Mouse (Mus musculus) kidney, adult 11 months (tissue): ENCODE data around the gene Gsta4.
"Not testable (repeated sequence)": the region's sequence is repeated elsewhere in the genome, so short reads cannot be mapped to it uniquely, and the experiment has no call there.

Source experiments
- DNase-seq: peaks from one replicate; pipeline ENCODE4 v3.0.0; 2022

Gene Gsta4

DNA sequence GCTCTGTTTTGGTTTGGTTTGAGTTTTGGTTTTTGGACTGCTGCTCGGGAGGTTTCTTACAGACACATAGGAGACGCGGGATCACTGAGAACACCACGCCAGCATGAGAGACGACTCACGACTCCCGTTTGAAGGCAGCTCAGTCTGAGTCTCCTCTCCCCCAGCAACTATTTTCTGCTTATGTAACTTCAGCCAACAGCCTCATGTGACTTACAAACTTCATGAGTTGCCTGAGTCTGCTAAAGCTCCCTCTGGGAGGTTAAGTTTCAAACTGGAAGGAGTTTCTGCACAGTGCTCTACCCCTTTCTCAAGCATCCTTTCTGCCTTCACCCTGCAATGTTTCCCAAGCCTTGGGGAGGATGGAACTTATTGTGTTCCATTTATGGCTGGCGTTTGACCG is 3.1 kb downstream of the Gsta4 start:
- no peak for DNase-seq

DNA sequence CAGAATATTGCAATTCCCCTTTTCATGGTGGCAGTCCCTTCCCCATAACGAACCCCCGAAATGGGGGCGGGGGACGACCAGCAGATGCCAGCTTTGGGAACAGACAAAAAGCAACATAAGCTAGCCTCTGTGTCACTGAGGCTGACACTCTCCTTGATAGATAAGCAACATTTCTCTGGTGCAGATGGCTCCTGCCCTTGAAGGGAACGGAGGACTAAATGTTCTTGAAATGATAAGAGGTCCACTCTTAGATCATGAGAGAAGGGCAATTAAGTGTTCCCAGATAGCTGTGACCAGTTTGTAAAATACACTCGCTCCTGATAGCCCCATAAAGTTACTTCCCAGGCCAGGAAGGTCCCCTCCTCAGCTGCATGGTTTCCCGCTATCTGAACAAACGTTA is 6.3 kb downstream of the Gsta4 start:
- DNase-seq: no peak

DNA sequence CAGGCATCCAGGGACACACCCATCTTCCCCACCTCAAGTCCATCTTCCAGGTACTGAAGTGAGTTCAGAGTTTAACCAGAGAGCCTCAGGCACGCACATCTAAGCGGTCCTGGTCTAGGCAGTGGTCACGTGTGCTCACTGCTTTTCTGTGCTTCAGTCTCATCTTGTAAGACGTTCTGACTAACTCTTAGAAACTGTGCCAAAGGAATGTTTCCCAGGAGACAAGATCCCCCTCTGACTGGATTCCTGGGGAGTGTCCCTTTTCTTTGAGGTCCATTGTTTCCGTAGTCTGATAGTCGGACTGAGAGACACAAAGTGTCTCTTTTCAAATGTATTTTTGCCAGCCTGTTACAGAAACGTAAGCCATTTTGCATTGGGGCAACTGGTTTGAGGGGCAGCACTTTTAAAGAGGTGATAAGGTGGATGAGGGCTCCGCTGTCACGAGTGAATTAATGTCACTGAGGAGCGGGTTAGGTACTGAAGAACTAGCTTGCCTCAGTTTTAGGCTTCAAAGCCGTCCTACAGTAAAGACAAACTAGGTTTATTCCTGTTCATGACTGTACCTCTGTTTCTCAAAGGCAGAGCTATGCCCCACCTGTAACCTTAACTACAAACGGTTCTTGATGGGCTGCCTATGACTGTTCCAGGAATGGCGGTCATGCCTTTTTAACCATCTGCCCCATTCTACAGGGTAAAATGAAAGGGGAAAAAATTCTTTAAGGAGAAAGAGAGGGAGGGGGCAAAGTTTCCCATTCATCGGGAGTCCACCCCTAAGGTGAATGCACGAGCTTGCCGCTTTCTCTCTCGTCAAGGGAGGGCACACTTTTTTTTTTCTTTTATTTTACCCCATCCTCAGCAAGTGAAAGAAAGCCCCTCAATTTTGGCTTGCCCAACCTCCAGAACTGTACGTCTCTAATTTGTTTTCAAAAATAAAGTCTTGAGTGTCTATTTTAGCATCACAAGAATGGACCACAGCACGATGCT is 8.4 kb downstream of the Gsta4 start:
- DNase-seq: no peak

DNA sequence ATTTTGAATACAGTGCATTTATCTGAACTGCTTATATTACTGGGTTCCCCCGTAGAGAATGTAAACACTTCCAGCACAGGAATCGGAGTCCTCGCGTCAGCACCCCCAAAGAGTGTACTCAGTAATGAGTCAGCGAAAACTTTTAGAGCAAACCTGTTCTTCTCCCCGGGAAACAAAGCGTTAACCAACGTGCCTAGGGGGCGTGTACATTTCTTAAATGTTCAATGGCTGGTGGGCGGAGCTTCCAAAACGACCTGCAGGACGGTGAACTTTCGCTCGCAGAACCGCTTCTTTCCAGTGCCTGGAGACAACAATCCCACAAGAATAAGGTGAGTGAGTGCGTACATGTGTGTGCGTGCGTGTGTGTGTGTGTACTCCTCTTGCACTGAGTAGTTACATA is 9.2 kb downstream of the Gsta4 start:
- peak; percentile 78 for DNase-seq

DNA sequence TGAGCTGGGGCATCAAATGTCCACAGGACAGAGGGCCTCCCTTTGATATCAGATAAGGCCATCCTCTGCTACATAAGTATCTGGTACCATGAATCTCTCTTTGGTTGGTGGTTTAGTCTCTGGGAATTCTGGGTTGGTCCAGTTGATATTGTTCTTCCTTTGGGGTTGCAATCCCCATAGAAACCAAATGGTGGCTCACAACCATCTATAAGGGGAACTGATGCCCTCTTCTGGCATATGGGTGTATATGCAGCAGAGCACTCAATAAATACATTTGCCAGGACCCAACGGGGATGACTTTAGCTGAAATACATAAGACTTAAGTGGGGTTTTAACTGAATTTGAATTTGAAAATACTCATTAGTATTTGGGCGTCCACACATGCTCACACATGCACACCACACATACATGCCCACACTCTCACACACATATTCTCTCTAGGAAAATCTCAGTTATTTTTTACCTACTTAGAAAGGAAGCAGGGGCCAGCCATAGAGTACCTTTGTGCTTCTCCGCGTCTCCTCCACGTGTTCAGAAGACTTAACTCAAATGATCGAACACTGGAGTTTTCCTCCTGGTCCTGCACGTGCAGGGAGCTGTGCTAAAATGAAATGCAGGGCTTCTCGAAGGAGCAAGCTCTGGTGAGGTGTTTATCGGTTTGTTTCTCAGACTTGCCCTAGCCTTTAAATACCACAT is 11.5 kb downstream of the Gsta4 start:
- peak; percentile 49 for DNase-seq

DNA sequence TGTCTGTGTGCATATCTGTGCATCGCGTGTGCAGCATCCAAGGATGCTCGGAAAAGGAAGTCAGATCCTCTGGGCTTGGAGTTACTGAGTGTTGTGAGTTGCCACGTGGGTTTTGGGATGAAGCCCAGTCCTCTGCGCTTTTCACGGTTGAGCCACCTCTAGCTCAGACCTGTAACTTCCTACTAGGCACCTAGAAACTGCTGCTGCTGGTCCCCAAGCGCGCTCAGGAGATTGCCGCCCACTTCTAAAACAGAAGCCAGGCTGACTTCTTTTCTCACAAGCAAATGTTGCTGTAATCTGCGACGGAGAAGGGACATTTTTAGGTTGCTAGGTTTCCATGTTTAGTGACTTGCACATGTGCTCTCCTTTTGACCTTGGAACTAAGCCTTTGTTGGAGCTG is 12.5 kb downstream of the Gsta4 start:
- DNase-seq: no peak

DNA sequence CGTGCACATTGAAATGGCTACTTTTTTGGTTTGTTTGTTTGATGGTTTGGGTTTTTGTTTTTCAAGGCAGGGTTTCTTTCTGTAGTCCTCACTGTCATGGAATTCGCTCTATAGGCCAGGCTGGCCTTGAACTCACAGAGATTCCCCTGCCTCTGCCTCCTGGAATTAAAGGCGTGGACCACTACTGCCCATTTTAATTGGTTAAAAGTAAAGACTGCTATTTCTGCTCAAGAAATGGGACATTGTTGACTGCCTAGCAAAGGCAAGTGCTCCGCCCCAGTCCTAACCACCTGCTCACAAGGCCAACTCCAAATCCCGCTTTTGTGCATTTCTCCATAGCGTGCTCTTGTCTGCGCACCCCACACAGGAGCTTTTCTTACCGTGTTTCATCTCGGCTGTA is 15.2 kb downstream of the Gsta4 start:
- DNase-seq: no peak

DNA sequence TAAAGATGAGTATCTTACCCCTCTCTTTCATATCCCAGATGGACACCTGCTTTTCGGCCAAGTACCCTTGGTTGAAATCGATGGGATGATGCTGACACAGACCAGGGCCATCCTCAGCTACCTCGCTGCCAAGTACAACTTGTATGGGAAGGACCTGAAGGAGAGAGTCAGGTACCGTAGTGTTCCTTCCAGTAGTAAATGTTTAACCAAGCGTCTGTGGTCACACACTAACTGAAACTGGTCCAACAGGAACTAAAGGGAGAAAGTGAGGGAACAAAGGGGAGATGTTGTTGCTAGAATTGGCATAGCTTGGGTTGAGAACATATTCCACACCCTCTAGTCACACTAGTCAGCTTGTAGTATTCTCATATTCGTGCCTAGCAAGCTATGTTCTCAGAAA is 21.6 kb downstream of the Gsta4 start:
- peak; percentile 46 for DNase-seq

DNA sequence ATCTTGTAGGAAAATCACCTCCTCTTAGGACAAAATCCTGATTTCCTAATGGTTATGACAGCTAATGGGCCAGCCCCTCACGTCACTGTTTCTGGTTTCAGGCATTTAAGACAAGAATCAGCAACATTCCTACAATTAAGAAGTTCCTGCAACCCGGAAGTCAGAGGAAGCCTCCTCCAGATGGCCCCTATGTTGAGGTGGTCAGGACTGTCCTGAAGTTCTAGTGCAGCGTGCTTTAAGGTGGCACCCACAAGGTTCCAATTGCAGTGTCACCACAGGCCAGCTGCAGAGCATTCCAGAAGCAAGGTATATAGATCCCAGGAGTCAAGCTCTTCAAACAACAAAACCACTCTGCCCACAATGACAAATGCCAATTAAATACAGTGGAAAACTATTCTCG is 26.4 kb downstream of the Gsta4 start:
- DNase-seq: no peak

DNA sequence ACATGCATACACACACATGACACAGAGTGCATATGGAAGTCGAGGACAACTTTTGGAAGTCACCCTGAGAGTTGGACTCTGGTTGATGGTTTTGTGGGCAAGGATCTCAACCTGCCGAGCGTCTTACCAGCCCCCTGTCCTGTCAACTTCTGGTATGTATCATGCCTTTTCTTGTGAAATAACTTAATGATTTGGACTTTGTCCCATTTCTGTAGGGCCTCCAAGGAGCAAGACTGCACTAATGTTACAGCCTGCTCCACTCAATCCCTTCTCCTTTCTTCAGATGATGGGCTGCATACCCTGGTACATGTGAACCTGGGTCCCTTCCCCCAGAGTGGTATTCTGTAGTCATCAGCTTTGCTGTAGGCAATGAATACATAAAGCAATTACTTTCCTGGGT is 27.5 kb downstream of the Gsta4 start:
- no peak for DNase-seq

DNA sequence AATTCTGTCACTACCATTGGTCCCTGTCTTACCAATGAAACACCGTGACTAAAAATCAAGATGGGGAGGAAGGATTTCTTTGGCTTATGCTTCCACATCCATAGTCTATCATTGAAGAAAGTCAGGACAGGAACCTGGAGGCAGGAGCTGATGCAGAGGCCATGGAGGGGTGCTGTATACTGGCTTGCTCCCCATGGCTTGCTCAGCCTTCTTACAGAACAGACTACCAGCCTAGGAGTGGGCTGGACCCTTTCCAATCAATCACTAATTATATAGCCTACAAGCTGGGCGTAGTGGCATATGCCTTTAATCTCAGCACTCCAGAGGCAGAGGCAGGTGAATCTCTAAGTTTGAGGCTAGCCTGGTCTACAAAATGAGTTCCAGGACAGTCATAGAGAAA is 28.2 kb downstream of the Gsta4 start:
- no peak for DNase-seq

DNA sequence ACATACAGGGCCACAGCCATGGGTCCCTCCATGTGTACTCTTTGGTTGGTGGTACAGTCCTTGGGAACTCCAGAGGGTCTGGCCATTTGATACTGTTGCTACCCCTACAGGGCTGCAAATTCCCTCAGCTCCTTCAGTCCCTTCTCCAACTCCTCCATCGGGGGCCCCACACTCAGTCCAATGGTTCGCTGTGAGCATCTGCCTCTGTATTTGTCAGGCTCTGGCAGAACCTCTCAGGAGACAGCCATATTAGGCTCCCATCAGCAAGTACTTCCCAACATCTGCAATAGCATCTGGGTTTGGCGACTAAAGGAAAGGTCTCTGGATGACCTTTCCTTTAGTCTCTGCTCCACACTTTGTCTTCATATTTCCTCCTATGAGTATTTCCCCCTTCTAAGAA is 28.9 kb downstream of the Gsta4 start:
- no peak for DNase-seq

DNA sequence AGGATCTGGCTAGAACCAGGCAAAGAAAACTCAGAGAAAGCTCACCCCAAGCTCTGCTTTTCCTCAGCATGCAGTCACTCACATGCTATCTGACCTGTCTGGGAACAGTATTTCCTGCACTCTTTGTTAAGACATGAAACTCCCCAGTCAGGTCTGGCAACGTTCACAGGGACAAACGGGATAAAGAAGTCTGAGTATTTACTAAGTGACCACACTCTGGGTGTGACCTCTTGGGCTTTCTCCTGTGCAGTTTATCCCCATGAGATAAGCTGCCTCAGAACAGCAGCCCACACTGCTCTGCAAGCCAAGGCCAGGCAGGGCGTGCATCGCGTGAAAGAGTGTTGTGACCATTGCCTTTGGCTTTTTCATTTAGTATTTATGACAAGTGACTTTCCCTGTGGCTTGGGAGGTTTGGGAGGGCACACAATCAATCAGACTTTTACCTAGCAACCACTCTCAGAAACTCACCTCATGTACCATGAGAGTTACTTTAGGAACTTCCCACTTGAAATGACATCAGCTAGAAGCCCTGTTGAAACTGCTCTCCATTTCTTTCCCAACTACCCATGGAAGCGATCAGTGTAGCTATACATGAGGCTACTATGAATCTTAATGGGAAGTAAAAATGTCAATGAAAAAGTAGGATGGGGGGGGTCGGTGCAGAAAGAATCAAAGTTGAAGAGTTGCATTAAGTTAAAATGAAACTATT is 29.9 kb downstream of the Gsta4 start:
- DNase-seq: no peak

DNA sequence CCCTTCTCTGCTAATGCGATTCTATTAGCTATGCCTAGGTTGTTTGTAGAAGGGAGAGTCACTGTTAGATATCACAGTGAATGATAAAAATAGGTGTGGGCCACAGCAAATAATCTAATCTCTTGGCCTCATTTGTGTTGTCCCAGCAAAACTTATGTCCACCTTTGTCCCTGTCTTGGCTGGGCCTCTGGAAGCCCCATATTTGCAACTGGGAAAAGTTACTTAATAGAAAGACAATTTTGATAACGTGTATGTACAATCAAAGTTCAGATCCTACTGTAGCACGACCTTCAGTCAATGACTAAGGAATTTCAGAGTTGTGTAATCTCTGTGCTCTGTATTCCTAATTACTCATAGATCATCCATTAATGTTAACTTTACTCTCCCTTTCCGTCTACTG is 34.5 kb downstream of the Gsta4 start:
- DNase-seq: no peak

DNA sequence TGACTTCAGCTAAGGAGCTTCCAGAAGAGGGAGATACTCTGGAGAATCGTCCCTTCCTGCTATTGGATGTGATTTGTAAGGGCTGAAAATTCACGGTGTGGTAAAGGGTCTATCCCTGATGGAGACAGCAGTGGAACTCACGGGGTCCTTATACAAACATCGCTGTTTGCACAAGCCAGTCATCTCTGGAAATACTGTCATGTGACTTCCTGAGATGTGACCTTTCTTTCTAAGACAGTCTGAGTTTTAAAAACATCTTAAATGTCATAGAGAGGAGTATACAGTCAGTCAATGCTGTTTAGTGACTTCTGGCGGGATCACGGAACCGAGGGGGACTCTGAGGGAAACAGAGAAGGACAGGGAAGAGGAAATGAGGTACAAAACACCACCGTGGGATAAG is 40.0 kb downstream of the Gsta4 start:
- no peak for DNase-seq

DNA sequence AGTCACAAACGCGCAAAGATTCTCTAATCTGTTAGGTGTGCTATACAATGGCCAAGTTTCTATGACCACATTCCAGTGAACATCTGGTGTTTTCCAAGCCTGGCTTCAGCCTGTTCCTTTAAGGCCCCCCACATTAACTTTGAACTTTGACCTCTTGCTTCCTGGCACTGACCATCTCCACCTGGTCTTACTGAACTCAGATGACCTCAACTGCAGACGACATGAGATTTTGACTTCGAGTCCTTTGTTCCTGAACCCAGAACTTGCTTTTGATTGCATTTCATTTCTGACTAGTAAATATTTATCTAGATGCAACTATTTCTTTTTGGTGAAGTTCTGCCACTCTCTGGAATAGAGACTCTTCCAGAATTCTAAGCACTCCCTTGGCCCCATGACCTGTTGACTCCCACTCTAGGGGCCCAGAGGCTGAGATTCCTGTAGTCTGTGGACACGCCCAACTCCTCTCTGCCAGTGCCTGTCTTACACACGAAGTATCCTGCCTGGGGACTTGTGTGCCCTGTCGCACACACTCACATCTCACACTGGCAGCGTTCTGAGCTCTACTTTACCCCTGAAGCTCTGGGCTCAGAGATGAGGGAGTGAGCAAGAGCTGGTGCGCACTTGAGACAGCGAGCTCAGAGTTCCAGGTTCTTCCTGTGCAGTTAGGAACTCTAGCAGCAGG is 40.8 kb downstream of the Gsta4 start:
- DNase-seq: peak; percentile 53

DNA sequence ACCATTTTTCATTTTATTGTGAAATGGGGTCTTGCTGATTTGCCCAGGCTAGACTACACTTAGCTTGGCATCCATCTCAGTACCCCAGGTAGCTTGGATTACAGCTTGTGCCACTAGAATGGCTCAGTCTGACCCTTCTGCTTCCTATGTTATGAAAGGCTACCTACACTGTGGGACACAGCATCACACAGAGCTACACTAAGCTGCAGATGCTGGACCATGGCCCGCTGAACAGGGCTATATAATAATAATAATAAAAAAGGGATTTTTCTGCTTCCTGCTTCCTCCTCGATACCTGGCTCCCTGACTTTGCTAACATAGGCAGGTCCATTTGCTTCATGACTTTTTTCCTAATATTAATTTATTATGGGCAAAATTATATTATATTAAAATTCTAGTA is 41.8 kb downstream of the Gsta4 start:
- no peak for DNase-seq

DNA sequence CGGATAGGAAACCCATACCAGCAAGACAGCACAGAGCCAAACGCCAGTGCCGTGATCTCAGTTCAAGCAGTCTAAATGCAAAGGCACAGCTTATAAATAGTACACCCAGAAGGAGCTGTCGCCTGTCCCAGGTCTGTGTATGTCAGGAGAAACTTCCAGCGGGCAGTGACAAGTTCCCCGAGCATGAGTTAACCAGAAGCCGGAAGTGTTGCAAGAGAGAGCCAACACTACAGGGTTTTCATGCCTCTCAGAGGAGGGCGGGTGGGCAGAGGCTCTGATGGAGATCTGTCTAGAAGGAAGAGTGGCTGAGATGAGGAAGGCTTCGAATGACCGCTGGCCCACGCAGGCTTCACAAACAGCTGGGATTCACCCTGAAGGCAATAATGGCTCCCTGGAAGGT is 42.7 kb downstream of the Gsta4 start:
- no peak for DNase-seq

DNA sequence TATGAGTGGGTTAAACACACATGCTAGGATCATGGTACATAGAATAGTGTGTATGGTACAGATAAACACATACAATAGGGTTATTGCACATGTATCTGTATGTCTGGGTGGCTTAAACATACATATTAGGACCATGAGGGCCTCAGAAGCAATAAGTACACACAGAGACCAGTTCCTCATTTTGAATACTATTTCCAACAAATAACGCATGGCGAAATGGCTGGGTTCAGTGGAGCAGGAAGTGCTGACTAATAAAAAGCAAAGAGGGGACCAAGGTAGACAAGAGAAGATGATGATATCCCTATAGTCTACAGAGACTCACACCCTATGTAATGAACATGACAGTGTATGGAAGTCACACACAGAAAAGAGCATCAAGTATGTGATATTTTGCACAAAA is 45.5 kb downstream of the Gsta4 start:
- no peak for DNase-seq

DNA sequence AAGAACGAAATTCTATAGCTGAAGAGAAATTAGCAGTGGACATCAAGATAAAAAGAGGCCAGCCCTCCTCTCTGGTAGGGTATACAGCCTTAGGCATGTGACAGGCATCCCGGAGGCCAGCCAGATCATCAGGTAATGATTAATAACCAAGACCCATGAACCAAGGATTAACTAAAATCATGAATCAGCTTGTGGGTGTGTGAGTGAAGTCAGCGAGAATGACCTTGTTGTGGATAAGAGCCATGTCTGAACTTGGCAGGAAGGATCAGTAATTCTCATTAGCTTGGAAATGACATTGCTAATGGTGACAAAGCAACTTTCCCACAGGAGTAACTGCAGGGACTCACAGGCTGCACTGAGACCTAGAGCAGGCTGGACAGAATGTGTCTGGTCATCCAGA is 47.1 kb downstream of the Gsta4 start:
- peak; percentile 80 for DNase-seq

DNA sequence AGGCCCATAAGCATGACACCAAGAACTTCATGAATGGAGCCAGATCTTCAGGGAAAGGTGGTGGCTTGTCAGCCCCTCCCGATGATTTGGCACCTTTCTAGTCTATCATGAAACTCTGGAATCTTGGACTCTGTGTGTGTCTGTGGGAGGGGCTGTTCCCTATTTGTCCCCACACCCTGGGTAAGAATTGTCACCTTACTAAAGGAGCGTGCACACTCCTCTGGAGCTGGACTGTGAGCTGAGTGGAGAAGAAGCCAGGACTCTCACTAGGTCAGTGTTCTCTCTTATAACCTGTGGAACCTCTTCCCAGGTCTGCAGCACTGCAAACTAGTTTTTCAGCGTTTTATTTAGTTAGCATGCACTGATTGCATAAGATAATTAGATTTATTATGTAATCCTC is 47.9 kb downstream of the Gsta4 start, which contains the start of gene Gsta1:
Gsta1 (plus strand) TSS at position 196 of the 400 bp plus-strand sequence.
- not testable (repeated sequence) for DNase-seq

DNA sequence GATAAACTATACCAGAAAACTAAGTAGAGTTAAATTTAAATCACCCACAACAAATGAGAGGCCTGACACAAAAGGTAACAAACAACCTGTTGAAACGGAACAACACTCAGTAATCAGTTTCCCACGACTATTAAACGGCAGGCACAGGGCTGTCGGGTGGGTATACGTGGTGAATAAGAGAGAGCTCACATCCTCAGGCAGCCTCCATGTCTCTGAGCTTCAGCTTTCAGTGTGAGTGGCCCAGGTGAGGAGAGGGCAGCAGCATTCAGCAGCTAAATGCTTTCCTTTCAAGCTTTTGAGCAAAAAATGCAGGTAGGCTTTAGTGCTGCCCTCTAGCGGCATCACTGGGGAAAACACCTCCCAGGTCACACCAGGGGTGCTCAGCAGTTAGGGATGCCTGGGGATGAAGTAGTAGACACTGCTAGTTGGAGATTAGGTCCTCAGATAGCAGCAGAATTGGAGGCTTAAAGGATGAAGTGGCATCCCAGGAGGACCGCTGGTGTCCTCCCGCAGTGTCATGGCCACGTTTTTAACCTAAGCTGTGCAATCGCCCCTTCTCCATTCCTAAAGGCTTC is 50.6 kb downstream of the Gsta4 start:
- DNase-seq: not testable (repeated sequence)
